Mouse (Mus musculus): ENCODE measurements at regions not wholly inside any gene's neighbourhood (a gene's known extent, or its start where the extent isn't known, plus 50 kb on each side); places are given as distances from the start of the nearest gene placed in this dataset.

GRCm38 (mm10) chr10:11517122-11517521 lies 173.9 kb downstream of the Epm2a start:
- TF ChIP-seq CTCF (conservative IDR thresholded peaks at IDR 0.05 in 1 of 2, IDR thresholded peaks at IDR 0.05 in 1 of 2; ENCODE audit: low read depth in 2 of 2, low read length in 2 of 2) = peak; percentile 20 to 41; a peak in 2 of 4 replicates
- no peak for TF ChIP-seq TBP (conservative IDR thresholded peaks at IDR 0.05; ENCODE audit: low read depth, low read length)
- TF ChIP-seq POLR2A (IDR thresholded peaks at IDR 0.05; ENCODE audit: low read depth, low read length) = no peak
- TF ChIP-seq BHLHE40 (IDR thresholded peaks at IDR 0.05; ENCODE audit: low read depth, low read length) = no peak
- TF ChIP-seq ZNF384 (IDR thresholded peaks at IDR 0.05; ENCODE audit: low read depth, low read length) = no peak
- TF ChIP-seq JUND (conservative IDR thresholded peaks at IDR 0.05; ENCODE audit: low read depth, low read length) = no peak
- no peak for TF ChIP-seq TCF12 (IDR thresholded peaks at IDR 0.05; ENCODE audit: low read depth, low read length)

Data from CH12.LX (cell line).